Mouse (Mus musculus): Measurements from ENCODE around the gene Zc3h18.

DNA sequence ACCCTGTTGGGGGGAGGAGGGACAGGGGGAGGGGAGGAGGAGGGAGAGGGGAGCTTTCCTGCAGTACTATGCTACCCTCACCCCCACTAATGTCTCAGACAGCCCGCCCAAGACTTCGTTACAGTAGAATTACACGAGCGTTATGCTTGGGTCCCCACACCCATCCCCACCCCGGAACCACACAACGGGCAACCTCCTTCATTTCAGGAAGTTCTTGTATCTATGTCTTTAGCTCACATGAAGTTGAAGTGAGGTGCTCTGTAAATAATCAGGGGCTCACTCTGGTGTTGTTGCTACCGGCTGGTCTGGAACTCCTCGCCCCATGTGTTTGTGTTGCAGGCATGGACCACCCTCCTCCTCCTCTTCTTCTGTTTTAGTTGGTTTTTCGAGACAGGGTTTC is 51.8 kb downstream of the Zc3h18 start:
- TF ChIP-seq CTCF (IDR thresholded peaks at IDR 0.05) (no peak), EP300 (IDR thresholded peaks at IDR 0.05) (no peak)
